Mouse (Mus musculus) forebrain, embryonic 11.5 days (tissue): ENCODE measurements at regions not wholly inside any gene's neighbourhood (a gene's known extent, or its start where the extent isn't known, plus 50 kb on each side); places are given as distances from the start of the nearest gene placed in this dataset.
A peak's percentile ranks its signal among the peaks of the same experiment; 100 is the strongest.

ENCODE experiments used
- ATAC-seq: fragments of 200-750 bp; cut with Nextera tagmentation; replicated peaks from 2 replicates; pipeline ENCODE4 v1.8.0; 2017; ENCODE audit warnings: moderate TSS enrichment; ENCODE audit not compliant: low FRiP score
- DNase-seq: peaks from one replicate; pipeline ENCODE4 v3.0.0-alpha.2; 2017; ENCODE audit warnings: low spot score
- H3K27ac ChIP-seq: fragments of 300-500 bp; sonication (generic); 2 replicates; pipeline ENCODE4 v1.5.1; 2014; ENCODE audit warnings: low read depth, low read length
- H3K27me3 ChIP-seq: fragments of 300-500 bp; sonication (generic); 2 replicates; pipeline ENCODE4 v1.6.1; 2014; ENCODE audit warnings: mild to moderate bottlenecking, low read length, mixed read lengths; ENCODE audit not compliant: control insufficient read depth, insufficient read depth
- H3K36me3 ChIP-seq: fragments of 300-500 bp; sonication (generic); 2 replicates; pipeline ENCODE4 v1.6.1; 2014; ENCODE audit warnings: mild to moderate bottlenecking, low read length, moderate library complexity, mixed read lengths; ENCODE audit not compliant: control insufficient read depth, insufficient read depth
- H3K4me1 ChIP-seq: fragments of 300-500 bp; sonication (generic); replicated peaks from 2 replicates; pipeline ENCODE4 v1.6.1; 2014; ENCODE audit warnings: low read length, mixed read lengths; ENCODE audit not compliant: control insufficient read depth, insufficient read depth
- H3K4me2 ChIP-seq: fragments of 300-500 bp; sonication (generic); 2 replicates; pipeline ENCODE4 v1.6.1; 2014; ENCODE audit warnings: low read depth, mild to moderate bottlenecking, low read length, moderate library complexity, mixed read lengths; ENCODE audit not compliant: severe bottlenecking
- H3K4me3 ChIP-seq: fragments of 300-500 bp; sonication (generic); 2 replicates; pipeline ENCODE4 v1.5.1; 2014; ENCODE audit warnings: low read depth, low read length
- H3K9ac ChIP-seq: fragments of 300-500 bp; sonication (generic); 2 replicates; pipeline ENCODE4 v1.6.1; 2014; ENCODE audit warnings: low read length
- H3K9me3 ChIP-seq: fragments of 300-500 bp; sonication (generic); 2 replicates; pipeline ENCODE4 v1.6.1; 2016; ENCODE audit warnings: low read length, mixed read lengths; ENCODE audit not compliant: control insufficient read depth
- WGBS: fragments of 180-500 bp; shearing (Covaris S2); extraction: QIAGEN DNeasy Blood & Tissue Kit; methylation state at CpG from one replicate; pipeline ENCODE4 v1.1.7; 2014; 5-methylcytosine and 5-hydroxymethylcytosine counted together

DNA sequence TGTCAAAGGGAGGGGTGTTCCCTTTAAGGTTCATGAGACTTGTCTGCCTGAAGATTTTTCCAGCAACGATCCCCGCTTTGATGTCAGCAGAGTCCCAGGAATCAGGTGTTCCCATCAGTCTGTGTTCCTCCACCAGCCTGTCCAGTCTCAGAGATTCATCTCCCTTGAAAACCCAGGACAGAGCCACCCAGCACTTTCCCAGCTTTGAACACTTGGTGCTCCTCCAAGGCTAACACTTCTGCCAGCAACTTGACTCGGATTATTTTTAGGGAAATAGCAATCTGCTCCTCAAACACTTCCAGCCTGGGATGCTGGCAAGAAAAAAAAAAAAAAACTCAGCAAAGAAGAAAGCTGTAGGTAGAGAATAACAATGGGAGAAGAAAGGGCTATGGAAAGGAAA lies 170.7 kb downstream of the Dyrk2 start:
- no peak for ATAC-seq
- Histone ChIP-seq H3K9ac (no peak overlapping the region), H3K36me3 (no peaks in the 10 kb centered on the region), H3K27me3 (no peaks in the 10 kb centered on the region), H3K4me1 (no peaks in the 10 kb centered on the region), H3K4me2 (no peak overlapping the region), H3K4me3 (no peak overlapping the region), H3K27ac (no peak overlapping the region), H3K9me3 (no peaks in the 10 kb centered on the region)
- no peak for DNase-seq
- 87% methylated on average over 3 of the region's 3 CpGs for WGBS

- no peak for DNase-seq
- Histone ChIP-seq H3K27me3 (no peaks in the 10 kb centered on the region), H3K4me2 (no peak overlapping the region), H3K9ac (no peak overlapping the region), H3K4me1 (no peaks in the 10 kb centered on the region), H3K27ac (no peak overlapping the region), H3K36me3 (no peaks in the 10 kb centered on the region), H3K9me3 (no peaks in the 10 kb centered on the region), H3K4me3 (no peak overlapping the region)
- no peak for ATAC-seq
- WGBS = 94% methylated on average over 4 of the region's 4 CpGs
These were observed 169.9 kb downstream of the Dyrk2 start for GRCm38 (mm10) chr10:118700115-118700514.

DNA sequence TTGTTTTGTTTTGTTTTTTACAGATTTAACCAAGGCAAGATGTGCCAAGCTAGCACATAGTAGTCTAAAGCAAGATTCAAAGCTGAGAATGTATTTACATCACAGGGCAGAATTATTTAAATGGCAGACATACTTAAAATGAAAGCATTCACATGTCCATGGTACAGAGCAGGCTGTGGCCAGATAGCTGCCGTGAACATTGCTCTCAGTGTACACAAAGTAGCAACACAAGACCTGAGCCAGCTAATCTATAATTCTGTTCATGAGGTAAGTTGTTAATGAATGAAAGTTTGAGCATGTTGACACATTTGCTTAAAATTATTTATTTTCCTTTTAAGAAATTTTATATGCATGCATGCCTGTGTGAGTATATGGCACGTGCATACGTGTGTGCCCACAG lies 164.0 kb downstream of the Dyrk2 start:
- no peaks in the 10 kb centered on the region for H3K27me3 ChIP-seq
- DNase-seq (no peak), ATAC-seq (no peak)
- no peak overlapping the region for H3K27ac ChIP-seq
- H3K9me3 ChIP-seq = no peaks in the 10 kb centered on the region
- H3K36me3 ChIP-seq = no peaks in the 10 kb centered on the region
- no peak overlapping the region for H3K4me3 ChIP-seq
- H3K9ac ChIP-seq = no peak overlapping the region
- WGBS = 95% methylated on average over 3 of the region's 3 CpGs
- no peak overlapping the region for H3K4me2 ChIP-seq
- H3K4me1 ChIP-seq = no peaks in the 10 kb centered on the region

- Histone ChIP-seq H3K36me3 (no peaks in the 10 kb centered on the region), H3K9me3 (no peaks in the 10 kb centered on the region), H3K27me3 (no peaks in the 10 kb centered on the region), H3K4me2 (no peak overlapping the region), H3K27ac (no peak overlapping the region), H3K4me1 (no peaks in the 10 kb centered on the region; the same call in 1 of the 2 replicates), H3K4me3 (no peak overlapping the region), H3K9ac (no peak overlapping the region)
- ATAC-seq (no peak), DNase-seq (no peak)
- WGBS = 97% methylated on average over 8 of the region's 8 CpGs
These were observed 160.3 kb downstream of the Dyrk2 start for GRCm38 (mm10) chr10:118709718-118710117.

DNA sequence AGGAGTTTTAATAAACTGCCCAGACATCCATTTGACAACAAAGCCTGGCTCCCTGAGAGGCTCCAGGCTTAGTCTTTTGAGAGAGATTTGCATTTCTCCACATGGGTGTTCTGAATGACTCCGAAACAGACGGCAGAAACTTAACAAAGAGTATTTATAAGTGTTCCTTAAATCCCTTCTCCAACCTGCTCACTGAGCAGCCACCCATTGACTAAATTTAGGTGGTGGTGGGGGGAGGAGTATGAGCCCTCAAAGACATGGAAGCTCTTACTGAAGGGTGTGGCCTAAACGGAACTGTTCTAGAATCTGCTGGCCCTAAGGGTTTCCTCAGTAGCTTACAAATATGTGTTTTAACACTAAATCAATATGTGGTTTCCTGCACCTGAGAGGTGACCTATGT lies 158.5 kb downstream of the Dyrk2 start:
- Histone ChIP-seq H3K4me1 (no peaks in the 10 kb centered on the region; the same call in 1 of the 2 replicates), H3K4me3 (no peak overlapping the region), H3K9ac (no peak overlapping the region), H3K4me2 (no peak overlapping the region), H3K27ac (no peak overlapping the region), H3K27me3 (no peaks in the 10 kb centered on the region), H3K36me3 (no peaks in the 10 kb centered on the region), H3K9me3 (no peaks in the 10 kb centered on the region)
- no peak for DNase-seq
- ATAC-seq = 0 out of 2 replicates have a peak, but pooled peaks have one; percentile 44
- 38% methylated on average over 3 of the region's 3 CpGs for WGBS

DNA sequence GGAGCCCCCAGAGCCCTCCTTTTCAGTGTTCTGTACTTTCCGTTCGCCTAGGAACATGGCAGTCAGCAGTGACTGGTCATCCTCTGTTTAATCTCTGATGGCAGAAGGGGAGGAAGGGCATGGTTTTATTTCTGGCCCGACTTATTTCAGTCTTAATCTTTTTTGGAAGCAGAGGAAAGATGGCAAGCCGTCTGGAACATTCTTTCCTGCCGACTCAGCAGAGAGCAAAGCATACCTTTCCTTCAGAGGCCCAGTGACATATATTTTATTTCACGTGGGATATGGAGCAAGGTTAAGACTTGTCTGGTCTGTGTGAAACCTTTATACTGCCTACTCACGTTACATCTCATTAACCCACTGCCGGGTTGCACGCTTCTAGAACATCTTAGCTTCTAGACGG lies 158.1 kb downstream of the Dyrk2 start:
- DNase-seq = no peak
- H3K27me3 ChIP-seq = no peaks in the 10 kb centered on the region
- WGBS = 83% methylated on average over 10 of the region's 10 CpGs

GRCm38 (mm10) chr10:118712951-118713350 lies 157.1 kb downstream of the Dyrk2 start:
- no peak overlapping the region for H3K4me2 ChIP-seq
- no peak overlapping the region for H3K9ac ChIP-seq

More for the DNA sequence above, 158.1 kb downstream of the Dyrk2 start:
- Histone ChIP-seq H3K36me3 (no peaks in the 10 kb centered on the region), H3K9me3 (no peaks in the 10 kb centered on the region), H3K27ac (no peak overlapping the region), H3K4me2 (no peak overlapping the region), H3K9ac (no peak overlapping the region), H3K4me1 (no peaks in the 10 kb centered on the region; the same call in 1 of the 2 replicates), H3K4me3 (no peak overlapping the region)
- no peak for ATAC-seq

DNA sequence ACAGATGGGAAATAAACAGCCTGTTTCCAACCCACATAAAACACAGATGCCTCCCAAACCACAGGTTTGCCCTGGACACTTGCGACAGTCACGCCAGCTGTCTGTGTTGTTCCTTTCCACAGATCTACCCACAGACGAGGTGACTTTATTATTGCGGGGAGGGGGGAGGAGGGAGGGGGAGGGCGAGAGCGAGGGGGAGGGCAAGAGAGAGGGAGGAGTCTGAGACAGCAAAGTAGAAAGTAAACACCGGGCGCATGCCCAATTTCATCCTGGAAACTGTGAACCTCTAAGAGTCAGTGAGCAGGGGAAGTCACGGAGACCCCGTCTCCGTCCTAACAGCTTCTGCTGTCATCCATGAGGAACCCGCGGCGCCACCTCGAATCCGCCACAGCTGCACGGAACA lies 155.8 kb downstream of the Dyrk2 start:
- H3K9me3 ChIP-seq = no peaks in the 10 kb centered on the region
- H3K9ac ChIP-seq = no peak overlapping the region
- no peak for ATAC-seq
- no peak overlapping the region for H3K27ac ChIP-seq
- DNase-seq = no peak
- 89% methylated on average over 17 of the region's 17 CpGs for WGBS
- H3K36me3 ChIP-seq = no peaks in the 10 kb centered on the region
- no peak overlapping the region for H3K4me3 ChIP-seq
- no peaks in the 10 kb centered on the region; the same call in 1 of the 2 replicates for H3K4me1 ChIP-seq
- no peaks in the 10 kb centered on the region for H3K27me3 ChIP-seq
- H3K4me2 ChIP-seq = no peak overlapping the region

More at GRCm38 (mm10) chr10:118712951-118713350, 157.1 kb downstream of the Dyrk2 start:
- ATAC-seq (no peak), DNase-seq (no peak)
- Histone ChIP-seq H3K27ac (no peak overlapping the region), H3K36me3 (no peaks in the 10 kb centered on the region), H3K4me3 (no peak overlapping the region), H3K9me3 (no peaks in the 10 kb centered on the region), H3K27me3 (no peaks in the 10 kb centered on the region), H3K4me1 (no peaks in the 10 kb centered on the region; the same call in 1 of the 2 replicates)
- WGBS = 89% methylated on average over 6 of the region's 6 CpGs

GRCm38 (mm10) chr10:118714595-118714994 lies 155.4 kb downstream of the Dyrk2 start:
- DNase-seq (no peak), ATAC-seq (no peak)
- no peaks in the 10 kb centered on the region for H3K27me3 ChIP-seq
- H3K9ac ChIP-seq = no peak overlapping the region
- WGBS = 94% methylated on average over 4 of the region's 4 CpGs
- H3K9me3 ChIP-seq = no peaks in the 10 kb centered on the region
- no peaks in the 10 kb centered on the region for H3K36me3 ChIP-seq
- H3K4me2 ChIP-seq = no peak overlapping the region
- no peak overlapping the region for H3K4me3 ChIP-seq
- H3K4me1 ChIP-seq = no peaks in the 10 kb centered on the region; the same call in 1 of the 2 replicates
- no peak overlapping the region for H3K27ac ChIP-seq
